Mouse (Mus musculus) liver, embryonic 14.5 days (tissue): Measurements from ENCODE around the gene Hpf1. TPM values are rescaled to one million over a fixed set of nuclear protein-coding genes. Genes with fewer than 3 reads are reported as not detected.

Experiments used
- ATAC-seq: fragments of 200-750 bp; cut with Nextera tagmentation; 2 replicates; pipeline ENCODE4 v1.8.0; 2017; ENCODE audit warnings: moderate number of reproducible peaks, mild to moderate bottlenecking, moderate library complexity; ENCODE audit not compliant: insufficient read depth
- DNase-seq, 3 experiments: peaks; one replicate each; pipeline ENCODE4 v3.0.0-alpha.2; 2012 to 2013; ENCODE audit warnings: low read depth in 3 of 3, low spot score in 3 of 3
- H3K27ac ChIP-seq: fragments of 300-500 bp; sonication (generic); 2 replicates; pipeline ENCODE4 v1.5.1; 2014; ENCODE audit warnings: moderate library complexity, mild to moderate bottlenecking, control low read depth, inconsistent platforms
- H3K27me3 ChIP-seq: fragments of 300-500 bp; sonication (generic); 2 replicates; pipeline ENCODE4 v1.6.1; 2014; ENCODE audit warnings: mild to moderate bottlenecking, low read length, moderate library complexity; ENCODE audit not compliant: control insufficient read depth, insufficient read depth
- H3K36me3 ChIP-seq: fragments of 300-500 bp; sonication (generic); replicated peaks from 2 replicates; pipeline ENCODE4 v1.6.1; 2014; ENCODE audit warnings: low read depth; ENCODE audit not compliant: control insufficient read depth, insufficient read depth
- H3K4me1 ChIP-seq, 2 experiments: fragments of 200-500 bp in 1 of 2; fragments of 300-500 bp in 1 of 2; sonication (generic) in 1 of 2; replicated peaks; 2 replicates each; pipeline ENCODE4 v1.6.1; 2012 to 2014; ENCODE audit warnings: antibody characterized with exemption in 1 of 2, inconsistent platforms in 1 of 2, low read length in 1 of 2; ENCODE audit not compliant: control insufficient read depth in 2 of 2, insufficient read depth in 2 of 2
- H3K4me2 ChIP-seq: fragments of 300-500 bp; sonication (generic); 2 replicates; pipeline ENCODE4 v1.6.1; 2014; ENCODE audit warnings: low read depth, mild to moderate bottlenecking, control low read depth, moderate library complexity
- H3K4me3 ChIP-seq, 2 experiments: fragments of 200-500 bp in 1 of 2; fragments of 300-500 bp in 1 of 2; sonication (generic) in 1 of 2; 2 replicates each; pipeline ENCODE4 v1.5.1; 2012 to 2014; ENCODE audit warnings: low read depth in 2 of 2, low read length in 2 of 2, mild to moderate bottlenecking in 2 of 2, control low read depth in 1 of 2, inconsistent platforms in 1 of 2, moderate library complexity in 1 of 2; ENCODE audit not compliant: insufficient read depth in 1 of 2
- H3K9ac ChIP-seq: fragments of 300-500 bp; sonication (generic); replicated peaks from 2 replicates; pipeline ENCODE4 v1.6.1; 2014; ENCODE audit warnings: mild to moderate bottlenecking, control low read depth, moderate library complexity
- H3K9me3 ChIP-seq: fragments of 300-500 bp; sonication (generic); 2 replicates; pipeline ENCODE4 v1.6.1; 2016; ENCODE audit warnings: low read length, mixed read lengths; ENCODE audit not compliant: control insufficient read depth
- CTCF ChIP-seq: IDR thresholded peaks from 2 replicates; pipeline ENCODE4 v1.5.1; 2016; ENCODE audit warnings: antibody characterized with exemption, low read depth, control low read depth
- EP300 ChIP-seq: IDR thresholded peaks from 2 replicates; pipeline ENCODE4 v1.6.1; 2016; ENCODE audit warnings: antibody characterized with exemption, low read depth
- WGBS: fragments of 180-500 bp; shearing (Covaris S2); extraction: QIAGEN DNeasy Blood & Tissue Kit; methylation state at CpG from one replicate; pipeline ENCODE4 v1.1.7; 2014; ENCODE audit not compliant: insufficient replicate concordance; 5-methylcytosine and 5-hydroxymethylcytosine counted together
- polyA plus RNA-seq, 2 experiments: library from polyadenylated mRNA; depleted of rRNA in 1 of 2; stranded (reverse) in 1 of 2; unstranded in 1 of 2; fragments of >200 nt; fragmentation: Nextera tagmentation in 1 of 2; extraction: Ambion mirVana in 1 of 2; gene quantifications; 2 replicates each; pipeline versions ENCODE4 v1.2.1 to v1.2.3; 2012 to 2014

Gene Hpf1
- polyA plus RNA-seq, 2 experiments: 37.5 to 83.1 TPM

GRCm38 (mm10) chr8:60883419-60884137 is 6.6 kb upstream of the Hpf1 start:
- Histone ChIP-seq H3K36me3 (no peaks in the 10 kb centered on the region), H3K27ac (no peak overlapping the region), H3K27me3 (no peaks in the 10 kb centered on the region), H3K9me3 (no peaks in the 10 kb centered on the region), H3K4me1 (peaks cover 0 to under 1% of the 10 kb centered on the region in 2 experiments; a peak in 2 of 4 replicates), H3K9ac (no peak overlapping the region), H3K4me2 (no peak overlapping the region), H3K4me3 (no peak overlapping the region)
- no peak for DNase-seq
- no peak for TF ChIP-seq CTCF
- no peak for TF ChIP-seq EP300
- WGBS: 18% methylated on average over 4 of the region's 4 CpGs
- no peak for ATAC-seq

- DNase-seq: no peak
- Histone ChIP-seq H3K36me3 (no peaks in the 10 kb centered on the region), H3K27ac (no peak overlapping the region), H3K4me3 (no peak overlapping the region), H3K4me1 (peaks cover 7 to 10% of the 10 kb centered on the region in 2 experiments), H3K4me2 (no peak overlapping the region), H3K9ac (no peak overlapping the region), H3K27me3 (no peaks in the 10 kb centered on the region), H3K9me3 (no peaks in the 10 kb centered on the region)
- no peak for TF ChIP-seq EP300
- no peak for TF ChIP-seq CTCF
- no peak for ATAC-seq
- WGBS: 66% methylated on average over 6 of the region's 6 CpGs
Observed at GRCm38 (mm10) chr8:60886736-60887135, 3.5 kb upstream of the Hpf1 start.

GRCm38 (mm10) chr8:60889131-60889842 is 931 bp upstream of the Hpf1 start:
- 70% methylated on average over 11 of the region's 11 CpGs for WGBS
- TF ChIP-seq CTCF (no peak), EP300 (no peak)

GRCm38 (mm10) chr8:60890520-60890874 is 279 bp downstream of the Hpf1 start:
- no peak for DNase-seq
- Histone ChIP-seq H3K4me1 (peaks cover 11 to 23% of the 10 kb centered on the region in 2 experiments), H3K4me2 (peak overlapping the region; percentile 87), H3K4me3 (peak overlapping the region; percentile 87 to 95), H3K9ac (peak overlapping the region; percentile 85), H3K27me3 (no peaks in the 10 kb centered on the region), H3K9me3 (no peaks in the 10 kb centered on the region), H3K36me3 (peaks cover 16% of the 10 kb centered on the region), H3K27ac (peak overlapping the region; percentile 36)
- ATAC-seq: no peak
- 2% methylated on average over 22 of the region's 23 CpGs for WGBS
- TF ChIP-seq CTCF: no peak
- TF ChIP-seq EP300: no peak

More at GRCm38 (mm10) chr8:60889131-60889842, 931 bp upstream of the Hpf1 start:
- peak overlapping the region in 1 of 2 experiments; percentile 87; a peak in 2 of 4 replicates for H3K4me3 ChIP-seq
- ATAC-seq: no peak
- no peak for DNase-seq
- no peak overlapping the region for H3K9ac ChIP-seq
- H3K27ac ChIP-seq: no peak overlapping the region
- H3K9me3 ChIP-seq: no peaks in the 10 kb centered on the region
- H3K27me3 ChIP-seq: no peaks in the 10 kb centered on the region
- H3K4me2 ChIP-seq: peak overlapping the region; percentile 87
- H3K36me3 ChIP-seq: peaks cover 8% of the 10 kb centered on the region
- peaks cover 11 to 20% of the 10 kb centered on the region in 2 experiments for H3K4me1 ChIP-seq

GRCm38 (mm10) chr8:60891757-60892156 is 1.5 kb downstream of the Hpf1 start:
- ATAC-seq: no peak
- H3K4me2 ChIP-seq: peak overlapping the region; percentile 87
- TF ChIP-seq CTCF: no peak
- H3K9ac ChIP-seq: peak overlapping the region; percentile 85; the same call in 1 of the 2 replicates
- WGBS: 69% methylated on average over 4 of the region's 4 CpGs
- H3K9me3 ChIP-seq: no peaks in the 10 kb centered on the region
- peaks cover 16 to 28% of the 10 kb centered on the region in 2 experiments for H3K4me1 ChIP-seq
- no peak for DNase-seq
- no peak overlapping the region for H3K27ac ChIP-seq
- H3K4me3 ChIP-seq: peak overlapping the region; percentile 31 to 87; a peak in 3 of 4 replicates
- H3K27me3 ChIP-seq: no peaks in the 10 kb centered on the region
- H3K36me3 ChIP-seq: peaks cover 17% of the 10 kb centered on the region
